Mouse (Mus musculus): ENCODE measurements around the gene Zfp691.

DNA sequence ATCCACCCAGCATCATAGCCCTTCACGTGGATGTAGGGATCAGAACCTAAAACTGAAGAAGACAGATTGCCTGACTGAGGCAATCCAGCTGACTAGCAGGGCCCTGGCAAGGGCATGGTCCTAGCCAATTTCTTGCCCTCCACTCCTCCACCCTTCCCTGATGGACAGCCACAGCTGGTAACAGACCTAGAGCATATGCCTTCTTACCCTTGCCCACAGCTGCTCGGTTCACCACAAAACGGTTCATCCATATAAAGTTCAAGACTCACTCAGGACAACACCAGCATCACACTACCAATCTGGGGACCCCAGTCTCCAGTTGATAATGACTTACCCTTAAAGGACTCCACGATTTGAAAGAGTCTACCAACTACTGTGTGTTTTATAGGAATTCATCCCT lies 11.8 kb upstream of the Zfp691 start:
- no peak for TF ChIP-seq POLR2A (IDR thresholded peaks at IDR 0.05; ENCODE audit: insufficient read depth, low read depth, low read length)
- TF ChIP-seq CTCF (IDR thresholded peaks at IDR 0.05): no peak
- no peak for TF ChIP-seq EP300 (IDR thresholded peaks at IDR 0.05; ENCODE audit: insufficient read depth, low read depth, low read length)
